Mouse (Mus musculus) neural tube, embryonic 12.5 days (tissue): ENCODE measurements around the gene Nppb. TPM values are rescaled to one million over a fixed set of nuclear protein-coding genes. Genes with fewer than 3 reads are reported as not detected.
A peak's percentile ranks its signal among the peaks of the same experiment; 100 is the strongest.

ENCODE experiments used
- ATAC-seq: fragments of 200-750 bp; cut with Nextera tagmentation; 2 replicates; pipeline ENCODE4 v1.8.0; 2017; ENCODE audit warnings: low read depth, mild to moderate bottlenecking, moderate TSS enrichment, moderate library complexity; ENCODE audit not compliant: low FRiP score
- H3K27ac ChIP-seq: fragments of 300-500 bp; sonication (generic); 2 replicates; pipeline ENCODE4 v1.5.1; 2016
- H3K27me3 ChIP-seq: fragments of 300-500 bp; sonication (generic); replicated peaks from 2 replicates; pipeline ENCODE4 v1.6.1; 2016; ENCODE audit warnings: mild to moderate bottlenecking
- H3K36me3 ChIP-seq: fragments of 300-500 bp; sonication (generic); 2 replicates; pipeline ENCODE4 v1.6.1; 2016; ENCODE audit warnings: mild to moderate bottlenecking
- H3K4me1 ChIP-seq: fragments of 300-500 bp; sonication (generic); 2 replicates; pipeline ENCODE4 v1.6.1; 2016
- H3K4me2 ChIP-seq: fragments of 300-500 bp; sonication (generic); replicated peaks from 2 replicates; pipeline ENCODE4 v1.6.1; 2016; ENCODE audit warnings: mild to moderate bottlenecking
- H3K4me3 ChIP-seq: fragments of 300-500 bp; sonication (generic); 2 replicates; pipeline ENCODE4 v1.5.1; 2016
- H3K9ac ChIP-seq: fragments of 300-500 bp; sonication (generic); 2 replicates; pipeline ENCODE4 v1.6.1; 2016; ENCODE audit warnings: mild to moderate bottlenecking
- H3K9me3 ChIP-seq: fragments of 300-500 bp; sonication (generic); 2 replicates; pipeline ENCODE4 v1.6.1; 2016; ENCODE audit warnings: mild to moderate bottlenecking
- WGBS: fragments of 180-500 bp; shearing (Covaris S2); methylation state at CpG from one replicate; pipeline ENCODE4 v1.1.7; 2016; 5-methylcytosine and 5-hydroxymethylcytosine counted together
- polyA plus RNA-seq: library from polyadenylated mRNA; unstranded; fragments of >200 nt; fragmentation: Nextera tagmentation; extraction: Ambion mirVana; gene quantifications from 2 replicates; pipeline ENCODE4 v1.2.1, GENCODE M21; 2016

Gene Nppb
- polyA plus RNA-seq, 1 experiment from 2014 or later: not detected

DNA sequence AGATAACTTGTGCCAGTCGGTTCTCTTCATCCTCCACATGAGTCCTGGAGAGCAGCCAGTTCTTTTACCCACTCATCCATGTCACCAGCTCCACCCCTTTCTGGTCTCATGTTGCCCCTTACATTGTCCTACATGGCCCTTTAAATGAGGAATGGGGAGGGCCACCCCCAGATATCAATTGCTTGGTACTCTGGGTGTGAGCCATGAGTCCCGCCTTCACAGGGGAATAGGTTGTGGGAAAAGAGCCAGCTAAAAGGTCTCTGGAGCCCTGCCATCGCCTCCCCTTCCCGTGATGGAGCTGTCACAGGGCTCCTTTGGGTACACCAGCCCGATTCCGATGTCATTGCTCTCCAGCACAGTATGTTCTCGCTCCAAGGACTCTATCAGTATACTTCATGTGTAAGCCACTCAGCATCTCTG lies 6.1 kb upstream of the Nppb start:
- H3K27ac ChIP-seq: no peak overlapping the region
- ATAC-seq: no peak
- H3K27me3 ChIP-seq: no peaks in the 10 kb centered on the region
- no peaks in the 10 kb centered on the region for H3K36me3 ChIP-seq
- H3K9ac ChIP-seq: no peak overlapping the region
- no peak overlapping the region for H3K4me2 ChIP-seq
- H3K4me1 ChIP-seq: no peaks in the 10 kb centered on the region
- H3K4me3 ChIP-seq: no peak overlapping the region
- H3K9me3 ChIP-seq: peaks cover 5% of the 10 kb centered on the region; the same call in 1 of the 2 replicates
- 87% methylated on average over 7 of the region's 7 CpGs for WGBS

DNA sequence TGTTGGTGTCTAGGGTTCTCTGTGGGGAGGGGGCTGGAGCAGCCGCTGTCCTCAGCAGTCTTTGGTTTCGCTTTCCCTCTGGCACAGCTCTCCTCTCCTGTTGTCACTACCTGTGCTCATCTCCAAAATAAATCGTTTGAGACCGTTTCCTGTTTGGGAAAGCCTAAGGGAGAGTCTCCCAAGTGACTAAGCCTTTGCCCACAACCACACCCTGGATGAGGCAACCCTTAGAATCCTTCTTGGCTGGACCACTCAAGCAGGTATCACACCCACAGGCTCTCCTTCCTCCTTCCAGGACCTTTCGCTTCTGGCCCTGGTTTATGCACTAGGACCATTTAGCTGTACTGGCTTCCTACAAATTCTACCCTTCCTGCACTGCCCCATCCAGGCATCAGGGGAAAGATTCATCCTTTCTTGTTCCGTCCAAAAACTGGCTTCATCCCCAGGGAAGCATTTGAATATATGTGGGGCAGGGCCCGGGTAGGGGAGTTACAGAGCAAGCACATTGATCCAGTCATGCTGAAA lies 8.0 kb downstream of the Nppb start:
- no peak for ATAC-seq
- Histone ChIP-seq H3K27me3 (no peaks in the 10 kb centered on the region), H3K9ac (no peak overlapping the region), H3K9me3 (no peaks in the 10 kb centered on the region), H3K4me2 (no peak overlapping the region), H3K36me3 (no peaks in the 10 kb centered on the region), H3K27ac (no peak overlapping the region), H3K4me3 (no peak overlapping the region), H3K4me1 (no peaks in the 10 kb centered on the region)
- 65% methylated on average over 7 of the region's 7 CpGs for WGBS

DNA sequence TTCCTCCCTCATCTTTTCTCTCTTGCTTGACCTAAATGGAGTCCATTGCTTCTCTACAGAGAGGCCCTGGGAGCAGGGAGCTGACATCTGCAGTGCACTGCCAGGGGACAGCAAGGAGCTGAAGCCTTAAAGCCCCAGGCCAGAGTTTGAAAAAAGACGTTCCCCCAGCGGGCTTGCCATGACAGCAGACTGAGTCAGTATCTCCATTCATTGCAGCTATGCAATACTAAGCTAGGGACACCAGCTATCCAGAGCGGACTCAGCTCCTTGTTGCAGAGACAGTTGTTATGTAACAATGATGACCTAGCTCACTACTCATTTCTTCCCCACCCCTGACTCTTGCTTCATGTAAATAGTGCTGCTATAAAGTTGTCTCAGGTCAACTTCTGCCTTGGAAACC lies 9.7 kb downstream of the Nppb start:
- no peak overlapping the region for H3K27ac ChIP-seq
- H3K9ac ChIP-seq: no peak overlapping the region
- H3K4me2 ChIP-seq: no peak overlapping the region
- WGBS: 88% methylated on average over 3 of the region's 3 CpGs
- H3K36me3 ChIP-seq: no peaks in the 10 kb centered on the region
- ATAC-seq: no peak
- H3K4me3 ChIP-seq: no peak overlapping the region
- H3K27me3 ChIP-seq: no peaks in the 10 kb centered on the region
- H3K4me1 ChIP-seq: peaks cover 3% of the 10 kb centered on the region
- H3K9me3 ChIP-seq: no peaks in the 10 kb centered on the region

DNA sequence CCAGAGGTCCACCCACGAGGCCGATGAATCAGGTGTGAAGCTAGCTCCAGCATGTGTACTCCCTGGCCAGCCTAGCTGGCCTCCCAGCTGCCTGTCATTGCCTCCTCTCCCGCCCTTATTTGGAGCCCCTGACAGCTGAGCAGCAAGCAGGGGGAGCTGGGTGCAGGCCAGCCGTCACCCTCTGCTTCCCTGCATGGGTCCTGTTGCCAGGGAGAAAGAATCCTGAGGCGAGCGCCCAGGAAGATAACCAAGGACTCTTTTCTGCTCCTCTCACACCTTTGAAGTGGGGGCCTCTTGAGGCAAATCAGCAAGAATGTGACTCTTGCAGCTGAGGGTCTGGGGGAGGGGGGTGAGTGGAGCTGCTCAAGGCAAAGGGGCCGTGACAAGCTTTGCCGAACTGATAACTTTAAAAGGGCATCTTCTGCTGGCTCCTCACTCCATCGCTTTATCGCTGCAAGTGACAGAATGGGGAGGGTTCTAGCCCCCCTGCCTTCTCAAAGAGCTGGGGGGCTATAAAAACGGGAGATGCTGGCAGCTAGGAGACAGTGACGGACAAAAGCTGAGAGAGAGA lies 14.7 kb downstream of the Nppb start, which contains the start of gene Nppa:
Nppa (plus strand) TSS at position 521 of the 571 bp plus-strand sequence.
- no peaks in the 10 kb centered on the region for H3K9me3 ChIP-seq
- peaks cover 20% of the 10 kb centered on the region for H3K36me3 ChIP-seq
- no peak within 1 kb of the TSS for H3K27ac ChIP-seq
- WGBS: 42% methylated on average over 12 of the region's 12 CpGs
- no peak within 1 kb of the TSS for H3K4me3 ChIP-seq
- H3K4me1 ChIP-seq: peaks cover 9% of the 10 kb centered on the region
- no peaks in the 10 kb centered on the region for H3K27me3 ChIP-seq
- H3K4me2 ChIP-seq: no peak within 1 kb of the TSS
- no peak within 1 kb of the TSS for H3K9ac ChIP-seq
- no peak; the same call in 1 of the 2 replicates for ATAC-seq

DNA sequence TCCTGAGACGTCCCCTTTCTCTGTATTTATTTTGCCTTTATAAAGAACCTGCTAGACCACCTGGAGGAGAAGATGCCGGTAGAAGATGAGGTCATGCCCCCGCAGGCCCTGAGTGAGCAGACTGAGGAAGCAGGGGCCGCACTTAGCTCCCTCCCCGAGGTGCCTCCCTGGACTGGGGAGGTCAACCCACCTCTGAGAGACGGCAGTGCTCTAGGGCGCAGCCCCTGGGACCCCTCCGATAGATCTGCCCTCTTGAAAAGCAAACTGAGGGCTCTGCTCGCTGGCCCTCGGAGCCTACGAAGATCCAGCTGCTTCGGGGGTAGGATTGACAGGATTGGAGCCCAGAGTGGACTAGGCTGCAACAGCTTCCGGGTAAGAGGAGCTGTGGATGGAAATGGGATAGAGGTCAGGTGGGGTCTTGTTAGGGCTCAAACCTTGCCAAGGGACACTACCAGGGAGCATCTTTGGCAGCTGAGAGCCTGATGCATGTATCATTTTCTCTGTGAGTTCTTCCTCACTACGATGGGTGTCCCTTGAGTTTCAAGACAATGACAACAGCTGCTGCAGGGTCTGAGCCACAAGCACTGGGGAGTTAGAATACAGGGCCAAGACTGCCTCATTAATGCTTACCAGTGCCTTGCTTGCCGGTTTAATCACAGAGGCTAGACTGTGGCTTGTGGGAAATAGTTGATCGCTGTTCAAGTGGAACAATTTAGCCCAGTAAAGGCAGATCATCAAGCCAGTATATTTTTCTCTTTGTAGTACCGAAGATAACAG lies 15.6 kb downstream of the Nppb start:
- H3K4me2 ChIP-seq: no peak overlapping the region
- H3K27ac ChIP-seq: no peak overlapping the region
- H3K9me3 ChIP-seq: no peaks in the 10 kb centered on the region
- H3K4me3 ChIP-seq: no peak overlapping the region
- peak; percentile 33 for ATAC-seq
- H3K4me1 ChIP-seq: peaks cover 9% of the 10 kb centered on the region
- WGBS: 82% methylated on average over 17 of the region's 17 CpGs
- H3K9ac ChIP-seq: no peak overlapping the region
- H3K36me3 ChIP-seq: peaks cover 29% of the 10 kb centered on the region
- H3K27me3 ChIP-seq: no peaks in the 10 kb centered on the region

DNA sequence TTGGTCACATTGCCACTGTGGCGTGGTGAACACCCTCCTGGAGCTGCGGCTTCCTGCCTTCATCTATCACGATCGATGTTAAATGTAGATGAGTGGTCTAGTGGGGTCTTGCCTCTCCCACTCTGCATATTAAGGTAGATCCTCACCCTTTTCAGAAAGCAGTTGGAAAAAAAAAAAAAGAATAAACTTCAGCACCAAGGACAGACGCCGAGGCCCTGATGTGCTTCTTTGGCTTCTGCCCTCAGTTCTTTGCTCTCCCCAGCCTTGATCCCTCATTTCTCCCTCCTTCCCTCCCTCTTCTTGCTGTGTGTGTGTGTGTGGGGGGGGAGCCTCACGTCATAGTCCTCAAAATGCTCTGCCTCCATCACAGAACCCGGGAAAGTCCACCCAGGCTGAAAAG lies 16.3 kb downstream of the Nppb start:
- Histone ChIP-seq H3K27ac (no peak overlapping the region), H3K4me2 (no peak overlapping the region), H3K27me3 (no peaks in the 10 kb centered on the region), H3K4me1 (peaks cover 9% of the 10 kb centered on the region), H3K9ac (no peak overlapping the region), H3K4me3 (no peak overlapping the region), H3K9me3 (no peaks in the 10 kb centered on the region), H3K36me3 (peaks cover 35% of the 10 kb centered on the region)
- ATAC-seq: no peak
- 49% methylated on average over 8 of the region's 8 CpGs for WGBS

DNA sequence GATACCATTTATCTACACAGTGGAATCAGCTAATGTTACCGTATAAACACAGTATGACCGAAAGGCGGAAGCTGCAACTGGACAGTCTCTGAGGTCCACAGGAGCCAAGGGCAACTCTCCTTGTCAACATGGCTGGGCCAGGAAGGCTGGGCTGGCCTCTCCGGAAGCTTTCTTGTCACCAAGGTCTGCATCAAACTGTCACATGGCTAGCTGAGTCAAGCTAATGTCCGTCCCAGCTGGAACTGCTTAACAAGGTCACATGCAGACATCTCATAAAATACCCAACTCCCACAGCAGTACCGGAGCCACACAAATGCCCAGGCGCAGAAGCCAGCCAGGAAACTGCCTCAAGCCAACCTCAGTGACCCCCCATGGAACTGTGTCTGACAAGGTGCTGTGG lies 18.8 kb downstream of the Nppb start:
- Histone ChIP-seq H3K4me2 (no peak overlapping the region), H3K4me3 (no peak overlapping the region), H3K9ac (no peak overlapping the region), H3K36me3 (peaks cover 60% of the 10 kb centered on the region), H3K27me3 (no peaks in the 10 kb centered on the region), H3K4me1 (peaks cover 9% of the 10 kb centered on the region), H3K27ac (no peak overlapping the region), H3K9me3 (no peaks in the 10 kb centered on the region)
- ATAC-seq: no peak
- 89% methylated on average over 7 of the region's 7 CpGs for WGBS

DNA sequence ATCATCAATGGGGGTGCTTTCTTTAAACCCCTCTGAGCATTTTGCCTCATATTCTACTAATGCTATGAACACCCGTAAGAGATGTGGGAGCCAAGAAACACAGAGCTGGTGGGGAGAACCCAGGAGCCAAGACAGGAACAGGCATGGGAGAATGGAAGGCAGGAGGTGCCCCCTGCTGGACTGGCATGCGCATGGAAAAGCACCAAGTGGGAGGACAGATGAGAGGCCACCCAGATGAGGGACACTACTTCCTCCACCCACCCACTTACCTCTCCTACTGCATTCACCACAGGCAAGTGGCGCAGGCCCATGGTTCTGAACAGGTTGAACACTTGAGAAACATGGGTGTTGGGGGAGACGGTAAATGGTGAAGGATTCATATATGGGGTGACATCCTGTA lies 22.8 kb downstream of the Nppb start:
- no peaks in the 10 kb centered on the region for H3K4me1 ChIP-seq
- no peaks in the 10 kb centered on the region for H3K27me3 ChIP-seq
- WGBS: 81% methylated on average over 4 of the region's 4 CpGs
- no peaks in the 10 kb centered on the region for H3K9me3 ChIP-seq
- no peak overlapping the region for H3K4me3 ChIP-seq
- ATAC-seq: no peak
- H3K36me3 ChIP-seq: peaks cover 99% of the 10 kb centered on the region
- H3K4me2 ChIP-seq: no peak overlapping the region
- no peak overlapping the region for H3K9ac ChIP-seq
- no peak overlapping the region for H3K27ac ChIP-seq

DNA sequence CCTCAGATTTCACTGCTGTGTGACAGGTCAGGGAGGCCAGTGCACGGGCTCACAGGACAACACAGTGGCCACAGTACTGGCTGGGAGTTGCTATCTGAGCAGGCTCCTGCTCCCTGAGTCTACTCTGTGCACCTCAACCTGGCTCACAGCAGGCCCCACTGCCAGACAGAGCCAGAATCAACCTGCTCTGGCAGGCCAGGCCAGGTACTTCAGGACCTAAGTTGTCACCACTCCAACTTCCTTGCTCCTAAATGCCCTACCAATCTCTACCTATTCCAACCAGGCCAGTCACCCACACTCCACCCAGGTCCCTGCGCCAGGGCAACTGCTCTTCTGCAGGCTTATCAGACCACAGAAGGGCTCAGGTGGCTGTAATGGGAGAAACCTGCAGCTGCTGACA lies 24.1 kb downstream of the Nppb start:
- no peaks in the 10 kb centered on the region for H3K9me3 ChIP-seq
- H3K4me3 ChIP-seq: no peak overlapping the region
- no peaks in the 10 kb centered on the region for H3K4me1 ChIP-seq
- 94% methylated on average over 2 of the region's 2 CpGs for WGBS
- H3K4me2 ChIP-seq: no peak overlapping the region
- no peak overlapping the region for H3K9ac ChIP-seq
- ATAC-seq: no peak
- H3K36me3 ChIP-seq: peaks cover 100% of the 10 kb centered on the region
- no peaks in the 10 kb centered on the region for H3K27me3 ChIP-seq
- no peak overlapping the region for H3K27ac ChIP-seq

DNA sequence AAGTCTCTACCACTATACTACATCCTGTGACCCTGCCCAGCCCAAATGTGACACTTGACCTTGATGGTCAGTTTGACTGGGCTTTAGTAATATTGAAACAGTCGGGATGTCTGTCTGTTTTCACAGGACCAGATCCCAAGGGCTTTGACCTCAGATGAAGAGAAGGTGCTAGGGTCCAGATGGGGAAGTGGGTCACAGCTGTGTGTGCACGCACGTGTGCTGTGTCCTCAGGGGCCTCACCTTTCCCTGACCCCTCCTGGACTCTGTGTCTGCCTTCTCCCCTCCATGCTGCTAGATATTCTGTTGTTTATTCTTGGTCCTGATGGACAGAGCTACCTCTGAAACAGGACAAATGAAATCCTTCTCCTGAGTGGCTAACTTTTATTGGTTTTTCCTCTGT lies 25.7 kb downstream of the Nppb start:
- no peaks in the 10 kb centered on the region for H3K27me3 ChIP-seq
- H3K4me2 ChIP-seq: no peak overlapping the region
- WGBS: 77% methylated on average over 3 of the region's 3 CpGs
- H3K27ac ChIP-seq: no peak overlapping the region
- no peak for ATAC-seq
- H3K9ac ChIP-seq: no peak overlapping the region
- H3K9me3 ChIP-seq: no peaks in the 10 kb centered on the region
- no peaks in the 10 kb centered on the region for H3K4me1 ChIP-seq
- H3K36me3 ChIP-seq: peaks cover 100% of the 10 kb centered on the region
- no peak overlapping the region for H3K4me3 ChIP-seq

DNA sequence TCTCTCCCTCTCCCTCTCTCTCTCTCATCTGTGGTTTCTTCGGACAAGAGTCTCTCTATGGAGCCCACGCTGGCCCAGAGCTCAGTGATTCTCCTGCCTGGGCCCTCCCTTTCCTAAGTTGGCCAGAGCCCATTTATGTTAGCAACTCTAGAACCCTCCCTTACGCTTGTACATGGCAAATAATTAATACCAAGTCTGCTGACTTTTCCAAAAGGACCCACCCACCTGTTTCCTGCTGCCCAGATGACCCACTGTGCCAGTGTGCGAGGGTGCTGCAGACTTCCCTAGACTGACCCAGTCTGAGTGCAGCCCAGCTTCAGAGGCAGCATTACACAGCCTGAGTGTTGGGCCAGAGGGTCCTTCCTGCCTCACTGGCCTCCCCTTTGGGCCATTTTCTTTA lies 26.6 kb downstream of the Nppb start:
- 92% methylated on average over 4 of the region's 4 CpGs for WGBS

DNA sequence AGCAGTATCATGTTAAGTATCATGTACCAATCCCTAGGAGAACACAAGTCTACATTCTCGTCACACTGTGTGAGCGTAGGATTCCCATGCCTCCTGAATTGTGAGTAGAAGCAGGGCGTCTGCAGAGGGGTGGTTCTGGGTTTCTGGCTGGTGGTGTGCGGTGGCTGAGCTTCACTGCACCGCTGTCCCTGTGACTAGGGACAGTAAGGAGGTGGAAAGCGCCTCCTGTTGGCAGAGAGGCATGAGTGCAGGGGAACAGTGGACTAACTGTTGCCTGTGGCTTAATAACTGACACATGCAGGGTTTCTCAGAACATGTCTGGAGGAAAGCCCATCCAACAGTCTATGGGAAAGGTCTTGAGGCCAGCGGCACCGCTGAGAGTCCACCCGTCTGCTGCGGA lies 29.8 kb downstream of the Nppb start:
- H3K4me2 ChIP-seq: no peak overlapping the region
- peaks cover 5% of the 10 kb centered on the region for H3K4me1 ChIP-seq
- no peak overlapping the region for H3K9ac ChIP-seq
- no peaks in the 10 kb centered on the region for H3K27me3 ChIP-seq
- H3K36me3 ChIP-seq: peaks cover 98% of the 10 kb centered on the region
- WGBS: 88% methylated on average over 10 of the region's 10 CpGs
- ATAC-seq: no peak
- no peak overlapping the region for H3K4me3 ChIP-seq
- no peaks in the 10 kb centered on the region for H3K9me3 ChIP-seq
- no peak overlapping the region for H3K27ac ChIP-seq

More for the DNA sequence above, 26.6 kb downstream of the Nppb start:
- no peak for ATAC-seq
- Histone ChIP-seq H3K4me1 (no peaks in the 10 kb centered on the region), H3K4me3 (no peak overlapping the region), H3K4me2 (no peak overlapping the region), H3K27ac (no peak overlapping the region), H3K9ac (no peak overlapping the region), H3K9me3 (no peaks in the 10 kb centered on the region), H3K27me3 (no peaks in the 10 kb centered on the region), H3K36me3 (peaks cover 100% of the 10 kb centered on the region)
